Mouse (Mus musculus): Measurements from ENCODE around the gene Adgrf1. TPM values are rescaled to one million over a fixed set of nuclear protein-coding genes. Genes with fewer than 3 reads are reported as not detected.

The Adgrf1 gene
- 0.04 TPM in 2 replicates for polyA plus RNA-seq (2012; rRNA removed)

GRCm38 (mm10) chr17:43270161-43270560 is at the start of gene Adgrf1:
TSS of gene Adgrf1 (plus strand) at chr17:43270329.

GRCm38 (mm10) chr17:43359826-43360619 is 89.9 kb downstream of the Adgrf1 start, which contains the start of gene Adgrf5:
TSS of gene Adgrf5 (plus strand) at chr17:43360451.

Other genes with a start within 250 kb of the Adgrf1 start
- 7.9 and 8.7 TPM in 2 replicates for gene Adgrf5, start 90.1 kb downstream of the Adgrf1 start, polyA plus RNA-seq (2012; rRNA removed)
- gene Mep1a, start 232.5 kb downstream of the Adgrf1 start, polyA plus RNA-seq (2012; rRNA removed), result 0.05 and 0.07 TPM in 2 replicates